Mouse (Mus musculus) hindbrain, embryonic 15.5 days (tissue): ENCODE measurements around the gene Igsf10. TPM values are rescaled to one million over a fixed set of nuclear protein-coding genes. Genes with fewer than 3 reads are reported as not detected.

Experiments used
- ATAC-seq: fragments of 200-750 bp; cut with Nextera tagmentation; 2 replicates; pipeline ENCODE4 v1.8.0; 2017; ENCODE audit warnings: low read depth, moderate number of reproducible peaks, moderate TSS enrichment; ENCODE audit not compliant: low FRiP score
- H3K27ac ChIP-seq: fragments of 300-500 bp; sonication (generic); replicated peaks from 2 replicates; pipeline ENCODE4 v1.5.1; 2015; ENCODE audit warnings: mild to moderate bottlenecking, inconsistent platforms
- H3K27me3 ChIP-seq: fragments of 300-500 bp; sonication (generic); 2 replicates; pipeline ENCODE4 v1.6.1; 2015; ENCODE audit warnings: control low read depth, inconsistent platforms
- H3K36me3 ChIP-seq: fragments of 300-500 bp; sonication (generic); 2 replicates; pipeline ENCODE4 v1.6.1; 2015; ENCODE audit warnings: control low read depth, inconsistent platforms
- H3K4me1 ChIP-seq: fragments of 300-500 bp; sonication (generic); replicated peaks from 2 replicates; pipeline ENCODE4 v1.6.1; 2015; ENCODE audit warnings: control low read depth, inconsistent platforms
- H3K4me2 ChIP-seq: fragments of 300-500 bp; sonication (generic); 2 replicates; pipeline ENCODE4 v1.6.1; 2015; ENCODE audit warnings: moderate library complexity, mild to moderate bottlenecking, inconsistent platforms
- H3K4me3 ChIP-seq: fragments of 300-500 bp; sonication (generic); 2 replicates; pipeline ENCODE4 v1.5.1; 2015; ENCODE audit warnings: mild to moderate bottlenecking, inconsistent platforms
- H3K9ac ChIP-seq: fragments of 300-500 bp; sonication (generic); 2 replicates; pipeline ENCODE4 v1.6.1; 2015; ENCODE audit warnings: inconsistent platforms
- H3K9me3 ChIP-seq: fragments of 300-500 bp; sonication (generic); 2 replicates; pipeline ENCODE4 v1.6.1; 2016; ENCODE audit warnings: control low read depth, inconsistent platforms
- whole genome bisulfite sequencing: fragments of 180-500 bp; shearing (Covaris S2); methylation state at CpG from one replicate; pipeline ENCODE4 v1.1.7; 2015; 5-methylcytosine and 5-hydroxymethylcytosine counted together
- polyA plus RNA-seq: library from polyadenylated mRNA; unstranded; fragments of >200 nt; fragmentation: Nextera tagmentation; extraction: Ambion mirVana; gene quantifications from 2 replicates; pipeline ENCODE4 v1.2.1, GENCODE M21; 2015

Gene Igsf10
- polyA plus RNA-seq, 1 experiment from 2014 or later = 2.6 TPM

GRCm38 (mm10) chr3:59277502-59278253 is 66.5 kb downstream of the Igsf10 start:
- Histone ChIP-seq H3K4me2 (no peak overlapping the region), H3K4me3 (no peak overlapping the region), H3K9me3 (no peaks in the 10 kb centered on the region), H3K27ac (no peak overlapping the region), H3K4me1 (no peaks in the 10 kb centered on the region), H3K27me3 (no peaks in the 10 kb centered on the region), H3K9ac (no peak overlapping the region), H3K36me3 (0 out of 2 replicates have a peak, but pooled peaks cover 11% of the 10 kb centered on the region)
- ATAC-seq = no peak
- 10% methylated on average over 3 of the region's 3 CpGs for WGBS

- peaks cover 7% of the 10 kb centered on the region for H3K36me3 ChIP-seq
- ATAC-seq = no peak
- H3K4me3 ChIP-seq = no peak overlapping the region
- no peaks in the 10 kb centered on the region for H3K4me1 ChIP-seq
- 91% methylated on average over 6 of the region's 6 CpGs for WGBS
- no peak overlapping the region for H3K27ac ChIP-seq
- no peak overlapping the region for H3K9ac ChIP-seq
- no peaks in the 10 kb centered on the region for H3K27me3 ChIP-seq
- H3K4me2 ChIP-seq = no peak overlapping the region
- no peaks in the 10 kb centered on the region for H3K9me3 ChIP-seq
Measured at GRCm38 (mm10) chr3:59270811-59271210, 73.4 kb downstream of the Igsf10 start.

Other genes starting within 250 kb of the Igsf10 start
- gene Gpr171, start 242.6 kb downstream of the Igsf10 start, polyA plus RNA-seq = 0.89 and 1.2 TPM in 2 replicates
- gene P2ry14, start 190.8 kb downstream of the Igsf10 start, polyA plus RNA-seq = 3.3 and 3.8 TPM in 2 replicates
- 0.09 and 0.14 TPM in 2 replicates for gene Gpr87, start 149.3 kb downstream of the Igsf10 start, polyA plus RNA-seq
- gene P2ry13, start 133.5 kb downstream of the Igsf10 start, polyA plus RNA-seq = 1.5 and 1.7 TPM in 2 replicates
- gene P2ry12, start 81.5 kb downstream of the Igsf10 start, polyA plus RNA-seq = 8.4 and 9.1 TPM in 2 replicates